Mouse (Mus musculus) limb, embryonic 11.5 days (tissue): ENCODE results near the gene N4bp3. TPM values are rescaled to one million over a fixed set of nuclear protein-coding genes. Genes with fewer than 3 reads are reported as not detected.
"Not testable (repeated sequence)": the region's sequence is repeated elsewhere in the genome, so short reads cannot be mapped to it uniquely, and the experiment has no call there.

Source experiments
- ATAC-seq: fragments of 200-750 bp; cut with Nextera tagmentation; 2 replicates; pipeline ENCODE4 v1.8.0; 2017; ENCODE audit warnings: low read depth; ENCODE audit not compliant: insufficient number of reproducible peaks, low FRiP score, low TSS enrichment
- DNase-seq: peaks from one replicate; pipeline ENCODE4 v3.0.0-alpha.2; 2015; ENCODE audit warnings: low spot score
- H3K27ac ChIP-seq: fragments of 300-500 bp; sonication (generic); replicated peaks from 2 replicates; pipeline ENCODE4 v1.5.1; 2014; ENCODE audit warnings: low read depth, mild to moderate bottlenecking, low read length
- H3K27me3 ChIP-seq: fragments of 300-500 bp; sonication (generic); 2 replicates; pipeline ENCODE4 v1.6.1; 2014; ENCODE audit warnings: mild to moderate bottlenecking, low read length, mixed read lengths; ENCODE audit not compliant: control insufficient read depth, insufficient read depth
- H3K36me3 ChIP-seq: fragments of 300-500 bp; sonication (generic); 2 replicates; pipeline ENCODE4 v1.6.1; 2014; ENCODE audit warnings: mild to moderate bottlenecking, low read length, moderate library complexity, mixed read lengths; ENCODE audit not compliant: control insufficient read depth, insufficient read depth
- H3K4me1 ChIP-seq: fragments of 300-500 bp; sonication (generic); 2 replicates; pipeline ENCODE4 v1.6.1; 2014; ENCODE audit warnings: low read length, mixed read lengths; ENCODE audit not compliant: control insufficient read depth, insufficient read depth
- H3K4me2 ChIP-seq: fragments of 300-500 bp; sonication (generic); 2 replicates; pipeline ENCODE4 v1.6.1; 2014; ENCODE audit warnings: low read depth, mild to moderate bottlenecking, moderate library complexity; ENCODE audit not compliant: severe bottlenecking
- H3K4me3 ChIP-seq: fragments of 300-500 bp; sonication (generic); 2 replicates; pipeline ENCODE4 v1.5.1; 2014; ENCODE audit warnings: low read depth, low read length
- H3K9ac ChIP-seq: fragments of 300-500 bp; sonication (generic); 2 replicates; pipeline ENCODE4 v1.6.1; 2014; ENCODE audit warnings: mild to moderate bottlenecking, low read length
- H3K9me3 ChIP-seq: fragments of 300-500 bp; sonication (generic); 2 replicates; pipeline ENCODE4 v1.6.1; 2016; ENCODE audit warnings: low read length; ENCODE audit not compliant: control insufficient read depth
- WGBS: fragments of 180-500 bp; shearing (Covaris S2); extraction: QIAGEN DNeasy Blood & Tissue Kit; methylation state at CpG from one replicate; pipeline ENCODE4 v1.1.7; 2014; 5-methylcytosine and 5-hydroxymethylcytosine counted together
- polyA plus RNA-seq: library from polyadenylated mRNA; unstranded; fragments of >200 nt; fragmentation: Nextera tagmentation; extraction: Ambion mirVana; gene quantifications from 2 replicates; pipeline ENCODE4 v1.2.1, GENCODE M21; 2014

N4bp3 gene
- polyA plus RNA-seq, 1 experiment from 2014 or later = 14.3 TPM

GRCm38 (mm10) chr11:51640748-51641147 lies 9.9 kb downstream of the N4bp3 start:
- no peak for DNase-seq
- H3K36me3 ChIP-seq = peaks cover 4% of the 10 kb centered on the region; the same call in 1 of the 2 replicates
- H3K4me1 ChIP-seq = peaks cover 11% of the 10 kb centered on the region
- no peak for ATAC-seq
- no peaks in the 10 kb centered on the region for H3K27me3 ChIP-seq
- H3K9me3 ChIP-seq = no peaks in the 10 kb centered on the region
- WGBS = 86% methylated on average over 7 of the region's 7 CpGs
- no peak overlapping the region for H3K27ac ChIP-seq
- H3K9ac ChIP-seq = no peak overlapping the region
- no peak overlapping the region for H3K4me3 ChIP-seq
- no peak overlapping the region for H3K4me2 ChIP-seq

DNA sequence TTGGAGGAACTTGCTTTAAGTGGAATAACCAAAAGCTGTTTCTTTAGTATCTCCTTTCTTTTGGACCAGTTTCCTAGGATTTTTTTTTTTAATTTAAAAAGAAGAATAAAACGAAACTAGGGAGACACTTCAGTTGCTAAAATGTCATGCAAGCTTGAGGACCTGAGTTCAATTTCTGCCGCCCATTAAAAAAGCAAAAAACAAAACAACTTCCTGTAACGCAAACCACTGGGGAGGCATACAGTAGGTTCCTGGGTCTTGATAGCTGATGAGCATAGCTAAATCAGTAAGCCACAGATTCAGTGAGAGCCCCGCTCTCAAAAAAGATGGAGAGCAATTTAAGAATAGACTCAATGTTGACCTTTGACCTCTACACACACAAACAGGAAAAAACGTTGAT lies 12.1 kb downstream of the N4bp3 start:
- Histone ChIP-seq H3K4me1 (peaks cover 9% of the 10 kb centered on the region), H3K9ac (no peak overlapping the region; the same call in 1 of the 2 replicates), H3K4me2 (no peak overlapping the region; the same call in 1 of the 2 replicates), H3K27ac (peak overlapping the region; percentile 81; the same call in 1 of the 2 replicates), H3K27me3 (no peaks in the 10 kb centered on the region), H3K9me3 (no peaks in the 10 kb centered on the region), H3K36me3 (no peaks in the 10 kb centered on the region), H3K4me3 (no peak overlapping the region)
- 70% methylated on average over 5 of the region's 5 CpGs for WGBS
- ATAC-seq (no peak), DNase-seq (no peak)

GRCm38 (mm10) chr11:51637971-51638414 lies 12.6 kb downstream of the N4bp3 start:
- H3K36me3 ChIP-seq = no peaks in the 10 kb centered on the region
- ATAC-seq (0 out of 2 replicates have a peak, but pooled peaks have one; percentile 12), DNase-seq (peak; percentile 82)
- WGBS = 2% methylated on average over 17 of the region's 17 CpGs
- H3K4me1 ChIP-seq = peaks cover 9% of the 10 kb centered on the region
- peak overlapping the region; percentile 47 for H3K9ac ChIP-seq
- H3K27me3 ChIP-seq = no peaks in the 10 kb centered on the region
- H3K9me3 ChIP-seq = no peaks in the 10 kb centered on the region
- peak overlapping the region; percentile 6; the same call in 1 of the 2 replicates for H3K4me3 ChIP-seq
- H3K4me2 ChIP-seq = peak overlapping the region; percentile 36
- H3K27ac ChIP-seq = peak overlapping the region; percentile 81

DNA sequence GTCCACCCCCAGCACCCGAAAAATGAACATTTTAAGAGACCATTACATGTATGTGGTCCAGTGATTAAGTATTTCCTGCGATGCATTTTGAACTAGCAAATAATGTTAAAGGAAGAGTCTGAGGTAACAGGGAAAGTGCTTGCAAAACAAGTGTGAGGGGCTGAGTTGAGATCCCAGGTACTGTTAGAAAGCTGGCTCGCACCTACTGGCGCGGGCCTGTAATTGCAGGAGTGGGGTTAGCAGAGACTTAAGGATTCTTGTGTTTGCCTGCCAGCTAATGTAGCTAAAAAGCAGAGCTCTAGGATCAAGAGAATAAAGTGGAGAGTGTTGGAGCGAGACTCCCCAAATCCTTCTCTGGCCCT lies 14.3 kb downstream of the N4bp3 start:
- H3K4me1 ChIP-seq = peaks cover 9% of the 10 kb centered on the region
- 5% methylated on average over 6 of the region's 6 CpGs for WGBS
- no peaks in the 10 kb centered on the region for H3K9me3 ChIP-seq
- H3K9ac ChIP-seq = peak overlapping the region; percentile 72
- H3K4me3 ChIP-seq = peak overlapping the region; percentile 72
- H3K27me3 ChIP-seq = no peaks in the 10 kb centered on the region
- DNase-seq = peak; percentile 84
- H3K4me2 ChIP-seq = peak overlapping the region; percentile 76
- no peak overlapping the region for H3K27ac ChIP-seq
- no peak for ATAC-seq
- no peaks in the 10 kb centered on the region for H3K36me3 ChIP-seq

DNA sequence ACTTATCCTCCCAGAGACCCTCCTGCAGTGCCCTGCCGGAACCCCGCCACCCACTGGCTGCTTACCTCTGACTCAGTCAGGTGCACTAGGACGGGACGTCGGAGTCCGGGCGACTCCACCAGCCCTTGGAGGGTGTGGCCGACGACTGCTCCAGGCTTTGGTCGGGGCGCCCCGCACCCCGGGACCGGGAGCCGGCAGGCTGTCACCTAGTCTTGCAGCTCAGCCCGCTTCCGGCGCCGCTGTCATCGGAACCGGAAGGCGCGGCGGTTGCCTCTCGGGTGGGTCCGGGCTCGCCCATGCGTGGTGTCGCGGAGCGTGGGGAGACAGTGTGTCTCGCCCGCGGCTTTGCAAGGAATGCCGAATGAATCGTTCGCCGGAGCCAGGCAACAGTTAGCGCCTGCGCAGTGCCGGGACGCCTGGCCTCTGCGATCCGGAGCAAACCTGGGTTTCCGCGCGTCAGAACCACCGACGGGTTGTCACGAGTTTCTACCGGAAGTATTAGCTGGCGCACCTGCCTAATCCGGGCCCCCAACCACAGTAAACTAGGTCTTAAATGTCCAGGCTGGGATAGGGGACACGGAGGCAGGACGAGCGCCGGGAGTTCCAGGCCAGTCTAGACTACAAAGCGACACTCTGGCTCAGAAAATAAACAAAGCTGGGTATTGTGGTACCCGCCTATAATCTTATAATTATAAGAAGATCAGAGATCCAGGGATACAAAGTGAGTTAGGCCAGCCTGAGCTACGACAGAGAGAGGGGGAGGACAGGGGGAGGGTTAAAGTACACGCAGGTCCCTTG lies 14.9 kb downstream of the N4bp3 start, which contains the start of gene Rmnd5b:
Gene Rmnd5b, minus strand, starts transcription at position 372 of the 798 bp plus-strand sequence.
- H3K4me3 ChIP-seq = peak within 1 kb of the TSS; percentile 72
- H3K9ac ChIP-seq = peak within 1 kb of the TSS; percentile 72
- H3K9me3 ChIP-seq = no peaks in the 10 kb centered on the region
- peak within 1 kb of the TSS; percentile 76 for H3K4me2 ChIP-seq
- under 1% methylated on average over 61 of the region's 61 CpGs for WGBS
- no peaks in the 10 kb centered on the region for H3K27me3 ChIP-seq
- peak within 1 kb of the TSS; percentile 40; the same call in 1 of the 2 replicates for H3K27ac ChIP-seq
- no peaks in the 10 kb centered on the region; the same call in 1 of the 2 replicates for H3K36me3 ChIP-seq
- peak; percentile 69 for ATAC-seq
- H3K4me1 ChIP-seq = peaks cover 9% of the 10 kb centered on the region
- DNase-seq = peak; percentile 89

DNA sequence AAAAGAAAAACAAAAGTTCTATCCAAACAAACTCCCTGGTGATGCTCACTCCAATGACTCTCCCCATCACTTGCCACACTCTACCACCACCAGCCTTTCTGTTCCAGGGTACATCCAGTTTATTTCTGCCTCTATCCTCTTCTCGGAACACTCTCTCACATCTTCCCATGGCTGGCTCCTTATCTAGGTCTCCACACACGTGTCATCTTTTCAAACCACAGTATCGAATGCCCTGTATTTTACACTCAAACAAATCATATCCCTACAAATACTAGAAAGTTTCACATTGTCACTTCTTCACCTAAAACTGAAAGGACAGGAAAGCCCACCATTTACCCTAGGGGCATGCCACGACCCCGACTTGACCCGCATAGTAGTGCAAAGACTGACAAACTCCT lies 15.5 kb downstream of the N4bp3 start:
- DNase-seq = no peak
- no peak for ATAC-seq
- no peaks in the 10 kb centered on the region for H3K27me3 ChIP-seq
- peak overlapping the region; percentile 76 for H3K4me2 ChIP-seq
- H3K4me3 ChIP-seq = peak overlapping the region; percentile 72
- 24% methylated on average over 6 of the region's 6 CpGs for WGBS
- peak overlapping the region; percentile 72 for H3K9ac ChIP-seq
- peaks cover 9% of the 10 kb centered on the region for H3K4me1 ChIP-seq
- H3K27ac ChIP-seq = no peak overlapping the region; the same call in 1 of the 2 replicates
- no peaks in the 10 kb centered on the region; the same call in 1 of the 2 replicates for H3K36me3 ChIP-seq
- no peaks in the 10 kb centered on the region for H3K9me3 ChIP-seq

DNA sequence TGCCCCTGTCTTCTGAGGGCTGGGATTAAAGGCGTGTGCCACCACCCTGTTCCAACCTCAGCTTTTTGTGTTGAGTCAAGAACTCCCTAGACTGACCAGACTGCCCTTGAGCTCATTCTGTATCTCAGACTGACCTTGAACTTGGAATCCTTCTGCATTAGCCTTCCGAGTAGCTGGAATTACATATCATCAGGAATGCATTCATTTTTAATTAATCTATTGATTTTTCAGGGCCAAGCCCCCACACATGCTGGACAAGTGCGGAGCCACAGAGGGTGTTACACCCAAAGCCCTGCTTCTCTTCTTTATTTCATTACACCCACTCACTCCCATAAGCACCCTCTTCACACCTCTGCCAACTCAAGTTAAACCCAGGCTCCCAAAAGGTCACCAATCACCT lies 16.9 kb downstream of the N4bp3 start:
- Histone ChIP-seq H3K36me3 (no peaks in the 10 kb centered on the region; the same call in 1 of the 2 replicates), H3K4me3 (no peak overlapping the region), H3K4me2 (no peak overlapping the region), H3K9ac (no peak overlapping the region), H3K27ac (no peak overlapping the region), H3K9me3 (no peaks in the 10 kb centered on the region), H3K4me1 (peaks cover 9% of the 10 kb centered on the region), H3K27me3 (no peaks in the 10 kb centered on the region)
- ATAC-seq (no peak), DNase-seq (no peak)
- WGBS = 86% methylated on average over 3 of the region's 3 CpGs

- not testable (repeated sequence) for H3K9me3 ChIP-seq, H3K4me3 ChIP-seq, H3K36me3 ChIP-seq, H3K27ac ChIP-seq, DNase-seq, H3K4me1 ChIP-seq, H3K9ac ChIP-seq, ATAC-seq, H3K27me3 ChIP-seq, H3K4me2 ChIP-seq
- WGBS = 91% methylated on average over 7 of the region's 7 CpGs
These were observed 17.4 kb downstream of the N4bp3 start for GRCm38 (mm10) chr11:51633200-51633599.
